Mouse (Mus musculus): ENCODE measurements around the gene Raf1. TPM values are rescaled to one million over a fixed set of nuclear protein-coding genes. Genes with fewer than 3 reads are reported as not detected.

Raf1 gene
- total RNA-seq, 2 experiments from 2014 or later, result 125 to 131 TPM

DNA sequence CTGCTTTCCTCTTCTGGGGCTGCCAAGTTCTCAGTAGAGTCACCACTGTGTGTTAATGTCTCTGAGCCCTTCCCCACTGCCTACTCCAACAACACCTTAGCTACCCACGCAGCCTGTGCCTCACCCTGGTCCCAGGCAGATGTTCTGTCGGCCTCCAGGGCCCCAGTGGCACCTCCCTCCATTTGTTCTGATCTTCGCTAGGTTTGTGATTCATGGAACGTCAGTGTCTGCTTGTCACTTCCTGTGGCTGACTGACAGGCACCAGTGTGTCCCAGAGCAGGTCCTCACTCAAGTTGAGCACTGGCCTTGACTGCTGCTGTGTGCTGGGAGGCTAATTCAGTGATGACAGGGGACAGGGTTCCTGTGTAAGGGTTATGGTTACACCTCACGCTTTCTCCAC lies 99.0 kb downstream of the Raf1 start:
- DNase-seq (ENCODE audit: low spot score in 2 of 2), result no peak

DNA sequence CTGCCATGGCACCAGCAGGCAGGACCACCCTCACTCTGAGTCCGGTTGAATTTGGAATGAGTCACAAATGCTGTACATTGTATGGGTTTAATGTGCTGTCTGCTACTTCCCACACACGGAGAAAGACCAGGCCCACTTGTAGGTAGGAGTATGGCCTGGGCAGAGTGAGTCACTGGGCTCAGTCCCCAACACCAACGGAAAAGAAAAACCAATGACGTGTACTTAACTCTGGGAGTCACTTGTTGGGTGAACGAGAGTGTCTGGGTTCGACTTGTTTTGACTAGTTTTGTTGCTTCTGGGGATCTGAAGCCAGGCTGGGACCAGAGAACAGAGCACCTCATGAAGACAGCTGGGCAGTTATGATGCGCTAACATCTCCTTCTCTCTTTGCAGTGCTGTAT lies 102.3 kb downstream of the Raf1 start:
- no peak for DNase-seq (ENCODE audit: low spot score in 2 of 2)

Other genes with a start within 250 kb of the Raf1 start
- gene Tsen2, start 132.0 kb downstream of the Raf1 start, total RNA-seq (2021), result 10 to 100 TPM; 18.4 to 20.7 TPM
- 1 to 10 TPM in 1 of 2 experiments, under 1 TPM in 1; 0.45 to 1.2 TPM for gene Mkrn2os, start 84.1 kb downstream of the Raf1 start, total RNA-seq (2021)
- gene Mkrn2, start 74.7 kb downstream of the Raf1 start, total RNA-seq (2021), result 10 to 100 TPM; 42.2 to 46.1 TPM
- 1 to 10 TPM; 1.2 to 1.5 TPM for gene Tmem40, start 85.8 kb upstream of the Raf1 start, total RNA-seq (2021)
- gene Cand2, start 97.9 kb upstream of the Raf1 start, total RNA-seq (2021), result 10 to 100 TPM; 23.4 to 24.2 TPM
- gene Rpl32, start 132.1 kb upstream of the Raf1 start, total RNA-seq (2021), result 1,000 to 10,000 TPM; 1,843 to 1,894 TPM
- gene Efcab12, start 161.8 kb upstream of the Raf1 start, total RNA-seq (2021), result 1 to 10 TPM in 1 of 2 experiments, under 1 TPM in 1; 0.96 to 1.9 TPM
- gene Mbd4, start 176.7 kb upstream of the Raf1 start, total RNA-seq (2021), result 1 to 10 TPM; 7.5 to 8.1 TPM
- 10 to 100 TPM; 23.5 to 25.6 TPM for gene Ift122, start 176.8 kb upstream of the Raf1 start, total RNA-seq (2021)

Measured in adrenal gland, postnatal 4 days (tissue).